Mouse (Mus musculus) layer of hippocampus, postnatal 36 days (tissue): ENCODE data around the gene Mapt. TPM values are rescaled to one million over a fixed set of nuclear protein-coding genes. Genes with fewer than 3 reads are reported as not detected.

ENCODE experiments used
- DNase-seq, 2 experiments: peaks; one replicate each; pipeline ENCODE4 v3.0.0; 2022
- total RNA-seq, 2 experiments: library from RNA; stranded (reverse); gene quantifications; 2 replicates each; pipeline ENCODE4 v1.2.3; 2021

The Mapt gene
- total RNA-seq, 2 experiments from 2014 or later: 310 to 316 TPM

- DNase-seq: peak; percentile 62
Measured at GRCm38 (mm10) chr11:104278222-104278621, 47.0 kb downstream of the Mapt start.

- no peak for DNase-seq
Measured at GRCm38 (mm10) chr11:104279049-104279448, 47.9 kb downstream of the Mapt start.

DNA sequence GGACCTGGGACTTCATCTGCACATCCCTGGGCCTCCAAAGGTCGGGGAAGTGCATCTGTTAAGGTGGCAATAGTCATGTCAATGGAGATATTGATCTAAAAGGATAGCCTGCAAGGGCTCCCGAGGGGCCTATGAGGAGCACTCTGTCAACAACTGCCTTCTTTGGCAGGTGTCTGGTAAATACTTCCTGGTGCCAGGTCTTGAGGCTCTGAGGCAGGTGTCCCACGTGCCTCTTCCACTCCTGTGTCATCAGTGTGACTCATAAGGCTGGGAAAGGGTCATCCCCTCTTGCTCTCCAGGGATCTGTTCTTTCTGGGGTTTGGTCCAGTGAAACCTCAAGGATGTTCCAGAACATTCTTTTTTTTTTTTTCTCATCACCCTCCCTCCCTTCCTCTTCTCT is 48.3 kb downstream of the Mapt start:
- DNase-seq: no peak

GRCm38 (mm10) chr11:104281501-104281900 is 50.3 kb downstream of the Mapt start:
- DNase-seq: no peak

DNA sequence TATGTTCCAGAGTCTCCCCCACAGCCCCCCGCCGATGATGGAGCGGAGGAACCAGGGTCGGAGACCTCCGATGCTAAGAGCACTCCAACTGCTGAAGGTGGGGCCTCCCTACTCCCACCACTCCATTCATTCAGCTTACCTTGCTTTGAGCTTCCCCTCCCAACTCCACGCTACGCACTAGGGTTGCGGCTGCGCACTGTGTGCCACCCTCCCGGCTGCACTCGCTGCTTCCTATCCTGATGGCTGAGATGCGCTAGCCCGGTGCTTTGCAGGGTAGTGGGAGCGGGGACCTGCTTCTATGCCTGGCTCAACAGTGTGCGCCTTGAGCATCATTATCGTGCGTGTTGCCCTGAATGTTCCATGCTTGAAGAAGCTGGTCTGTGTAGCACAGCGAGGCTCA is 55.9 kb downstream of the Mapt start:
- DNase-seq: no peak

- DNase-seq: peak; percentile 46 to 57
Measured at GRCm38 (mm10) chr11:104288835-104289198, 57.6 kb downstream of the Mapt start.

DNA sequence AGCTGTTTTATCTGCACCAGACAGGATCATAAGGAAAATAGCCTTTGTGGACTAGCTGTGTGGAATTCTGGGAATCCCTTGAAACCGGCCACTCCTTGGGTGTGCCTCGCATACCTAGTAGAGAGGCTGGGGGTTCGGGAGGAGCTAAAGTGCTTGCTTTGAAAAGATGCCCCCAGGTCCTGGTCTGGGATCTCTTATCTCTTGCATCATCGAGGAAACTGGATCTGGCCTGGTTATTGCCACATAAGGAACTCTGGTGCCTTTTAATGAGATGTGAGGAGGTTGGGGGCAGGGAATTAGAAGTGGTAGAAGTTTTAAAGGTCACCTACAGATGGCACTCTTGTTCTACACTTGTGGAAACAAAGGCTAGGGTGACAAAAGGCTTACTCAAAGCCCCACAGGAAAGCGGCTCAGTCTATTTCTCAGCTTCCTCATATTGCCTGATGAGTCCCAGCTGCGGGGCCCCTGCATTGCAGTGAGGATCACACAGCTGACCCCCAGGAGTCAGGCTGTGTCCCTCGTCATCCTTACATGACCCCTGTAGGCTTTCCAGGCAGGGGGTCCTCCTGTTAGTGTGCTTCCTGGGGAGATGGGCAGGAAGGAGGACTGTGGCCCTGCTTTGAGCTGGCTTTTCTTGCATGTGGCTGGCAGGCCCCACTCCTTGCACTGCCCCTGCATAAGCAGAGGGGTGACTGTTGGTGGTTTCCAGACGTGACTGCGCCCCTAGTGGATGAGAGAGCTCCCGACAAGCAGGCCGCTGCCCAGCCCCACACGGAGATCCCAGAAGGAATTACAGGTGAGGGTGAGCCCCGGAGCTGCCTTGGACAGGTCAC is 58.2 kb downstream of the Mapt start:
- DNase-seq: peak; percentile 50 to 61

DNA sequence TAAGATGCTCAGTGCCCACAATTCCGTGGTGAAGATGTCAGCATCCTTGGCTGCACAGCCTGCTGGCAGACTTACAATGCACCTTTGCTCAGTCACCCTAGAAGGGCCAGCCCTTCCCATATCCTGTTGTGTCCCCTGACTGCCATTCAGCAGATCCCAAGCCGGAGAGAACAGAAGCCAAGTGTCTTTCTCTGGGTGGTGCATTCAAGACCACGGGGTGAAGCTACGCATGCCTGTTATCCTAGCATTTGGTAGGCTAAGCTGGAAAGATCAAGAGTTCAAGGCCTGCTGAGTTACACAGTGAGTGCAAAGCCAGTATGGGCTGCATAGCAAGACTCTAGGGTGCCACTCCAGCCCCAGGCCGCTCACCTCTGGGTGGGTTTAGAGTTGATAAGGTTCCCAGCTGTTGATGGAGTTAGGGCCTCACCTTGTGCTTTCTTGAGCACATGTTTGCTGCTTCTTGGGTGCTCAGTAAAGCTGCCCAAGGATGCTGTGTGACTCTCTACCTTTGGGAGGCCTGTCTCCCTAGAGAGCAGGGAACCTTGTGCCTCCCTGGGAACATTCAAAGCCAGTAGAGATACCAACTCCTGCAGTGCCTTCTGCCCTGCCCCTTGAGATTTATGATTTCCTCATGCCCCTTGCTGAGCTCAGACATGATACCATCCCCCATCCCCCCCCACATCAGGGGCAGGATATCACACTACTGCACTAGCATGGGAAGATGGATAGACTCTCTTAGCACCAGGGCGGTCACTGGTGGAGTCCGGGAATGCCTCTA is 61.4 kb downstream of the Mapt start:
- DNase-seq: no peak

DNA sequence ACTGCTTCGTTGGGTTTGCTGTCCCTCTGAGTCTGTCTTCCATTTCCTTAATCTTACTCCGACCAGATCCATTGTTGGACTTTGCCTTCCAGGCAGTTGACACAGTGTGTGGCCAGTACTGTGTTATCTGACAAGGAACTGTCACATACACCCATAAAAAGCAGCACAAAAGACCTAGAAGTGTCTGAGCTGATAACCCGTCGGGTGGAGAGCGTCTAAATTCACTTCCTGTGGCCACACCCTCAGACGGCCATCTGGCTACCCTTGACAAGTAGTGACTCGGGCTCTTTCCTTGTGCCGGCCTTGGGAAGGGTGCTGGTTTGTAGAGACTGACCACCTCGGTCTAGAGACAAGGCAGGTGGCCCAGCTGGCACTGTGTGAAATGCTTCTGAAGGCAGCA is 62.1 kb downstream of the Mapt start:
- DNase-seq: no peak

GRCm38 (mm10) chr11:104295145-104295544 is 64.0 kb downstream of the Mapt start:
- no peak for DNase-seq

GRCm38 (mm10) chr11:104295656-104296055 is 64.5 kb downstream of the Mapt start:
- no peak for DNase-seq

DNA sequence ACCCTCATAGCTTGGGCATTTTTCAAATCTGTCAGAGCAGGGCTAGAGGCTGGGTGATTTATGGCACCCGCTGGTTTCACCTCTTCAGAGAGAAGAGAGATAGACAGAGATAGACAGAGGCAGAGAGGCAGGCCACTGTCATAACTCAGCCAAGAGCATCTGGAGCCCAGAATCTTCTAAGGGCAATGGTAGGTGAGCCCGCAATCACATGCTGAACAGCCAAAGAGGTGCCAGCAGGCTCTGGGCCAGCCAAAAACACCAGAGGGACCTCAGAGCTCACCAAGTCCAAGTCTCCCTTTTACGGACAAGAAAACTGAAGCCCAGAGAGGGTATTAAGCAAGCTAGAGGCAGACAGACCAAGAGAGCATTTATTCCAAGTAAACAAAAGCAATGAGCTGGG is 66.5 kb downstream of the Mapt start:
- DNase-seq: no peak

DNA sequence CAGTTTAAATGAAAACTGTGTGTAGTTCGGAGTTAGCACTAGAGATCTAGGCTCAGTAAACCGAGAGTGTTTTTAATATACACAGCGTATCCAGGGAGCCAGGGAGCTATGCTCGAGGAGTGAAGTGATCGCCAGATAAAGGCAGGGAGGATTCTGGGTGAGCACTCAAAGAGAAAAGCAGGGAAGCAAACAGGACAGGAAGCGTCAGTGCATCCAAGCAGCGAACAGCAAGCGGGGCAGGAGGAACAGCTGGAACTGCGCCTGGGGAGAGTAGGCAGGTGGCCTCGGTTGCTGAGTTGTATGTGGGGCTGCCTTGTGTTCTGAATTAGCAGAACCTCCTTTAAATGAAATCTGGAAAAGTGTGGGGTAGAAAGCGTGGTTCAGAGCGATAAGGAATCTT is 71.4 kb downstream of the Mapt start:
- DNase-seq: no peak

- no peak for DNase-seq
Measured at GRCm38 (mm10) chr11:104303088-104303960, 72.1 kb downstream of the Mapt start.

DNA sequence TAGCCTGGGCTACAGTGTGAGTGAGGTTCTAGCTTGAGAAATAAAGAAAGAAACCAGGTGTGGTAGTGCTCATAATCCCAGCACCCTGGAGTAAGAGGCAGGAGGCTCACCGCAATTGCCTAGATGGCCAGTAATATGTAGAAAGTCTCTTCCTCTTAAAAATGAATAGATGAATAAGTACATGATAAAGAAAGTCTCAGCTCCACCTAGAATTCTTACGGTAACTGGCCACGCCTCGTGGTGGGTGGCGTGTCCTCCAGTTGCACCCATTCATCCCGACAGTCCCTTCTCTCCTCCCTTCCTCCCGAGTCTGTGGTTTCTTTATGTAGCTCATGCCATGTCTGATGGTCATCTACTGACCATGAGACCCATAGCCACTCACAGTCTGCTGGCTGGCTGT is 74.5 kb downstream of the Mapt start:
- DNase-seq: no peak

DNA sequence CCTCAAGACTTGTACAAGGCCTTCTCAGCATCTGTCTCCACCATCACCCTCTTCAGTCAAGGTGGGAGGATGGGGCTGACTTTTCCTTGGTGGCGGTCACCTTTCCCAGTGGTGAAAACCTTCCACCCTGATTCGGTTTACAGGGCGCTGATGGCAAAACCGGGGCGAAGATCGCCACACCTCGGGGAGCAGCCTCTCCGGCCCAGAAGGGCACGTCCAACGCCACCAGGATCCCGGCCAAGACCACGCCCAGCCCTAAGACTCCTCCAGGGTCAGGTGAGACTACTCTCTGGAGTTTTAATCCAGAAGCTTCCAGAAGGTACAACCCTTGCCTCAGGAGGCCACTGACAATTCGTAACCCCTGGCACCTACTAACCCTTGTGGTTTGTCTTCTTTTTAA is 75.3 kb downstream of the Mapt start:
- DNase-seq: no peak

DNA sequence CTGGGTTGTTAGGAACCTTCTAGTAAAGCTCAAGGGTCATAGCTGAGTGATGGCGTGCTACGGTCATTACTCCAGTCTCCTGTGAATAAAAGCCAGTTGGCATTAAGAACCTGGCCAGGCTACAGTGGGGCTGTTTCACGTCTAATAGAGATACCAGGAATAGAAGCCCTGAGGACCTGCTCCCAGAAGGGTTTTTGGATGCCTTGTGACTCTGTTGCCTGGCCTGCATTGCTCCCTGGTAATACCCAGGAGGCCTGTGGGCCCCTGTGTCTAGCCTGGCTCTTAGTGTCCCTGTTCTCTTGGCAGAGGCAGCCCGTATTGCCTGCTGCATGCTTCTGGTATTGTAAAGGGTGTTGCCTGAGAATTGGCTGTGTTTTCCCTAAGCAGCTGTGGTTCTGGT is 75.9 kb downstream of the Mapt start:
- DNase-seq: no peak

DNA sequence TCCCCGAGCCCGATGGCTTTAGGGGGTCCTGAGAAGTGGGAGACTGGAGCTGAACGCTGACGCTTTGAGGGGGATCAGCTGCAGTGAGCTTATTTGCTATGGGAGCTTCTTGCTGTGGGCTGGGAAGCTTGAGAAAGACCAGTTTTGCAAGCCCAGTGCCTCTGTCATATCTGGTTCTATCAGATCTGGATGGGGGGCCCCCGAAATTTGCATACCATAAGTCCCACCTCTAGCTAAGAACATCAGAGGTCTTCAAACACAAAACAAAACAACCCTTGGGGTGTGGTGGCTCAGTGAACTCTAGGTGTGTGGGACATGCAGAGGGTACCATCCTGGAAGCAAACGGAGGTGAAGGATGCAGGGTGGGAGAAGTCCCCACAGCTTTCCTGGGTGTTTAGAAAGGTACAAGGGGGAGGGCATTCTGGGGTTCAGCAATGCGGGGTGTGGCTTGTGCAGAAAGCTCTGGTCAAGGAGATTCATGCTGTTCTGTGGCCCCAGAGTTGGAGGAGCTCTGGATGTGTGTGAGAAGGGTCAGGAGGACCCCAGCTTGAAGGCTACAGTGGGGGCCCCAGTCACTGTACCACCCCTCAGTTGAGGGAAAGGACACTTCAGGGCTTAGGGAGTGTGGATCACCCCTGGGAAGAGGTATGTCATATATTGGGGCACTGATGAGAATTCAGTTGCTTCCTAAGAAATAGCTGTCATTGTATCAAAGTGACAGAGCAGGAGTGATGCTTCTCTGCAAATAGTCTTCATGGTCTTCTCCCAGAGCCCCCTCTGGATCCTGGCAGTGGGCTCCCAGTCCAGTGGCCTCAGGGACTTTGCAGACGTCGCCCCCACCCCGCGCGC is 78.4 kb downstream of the Mapt start:
- DNase-seq: no peak

DNA sequence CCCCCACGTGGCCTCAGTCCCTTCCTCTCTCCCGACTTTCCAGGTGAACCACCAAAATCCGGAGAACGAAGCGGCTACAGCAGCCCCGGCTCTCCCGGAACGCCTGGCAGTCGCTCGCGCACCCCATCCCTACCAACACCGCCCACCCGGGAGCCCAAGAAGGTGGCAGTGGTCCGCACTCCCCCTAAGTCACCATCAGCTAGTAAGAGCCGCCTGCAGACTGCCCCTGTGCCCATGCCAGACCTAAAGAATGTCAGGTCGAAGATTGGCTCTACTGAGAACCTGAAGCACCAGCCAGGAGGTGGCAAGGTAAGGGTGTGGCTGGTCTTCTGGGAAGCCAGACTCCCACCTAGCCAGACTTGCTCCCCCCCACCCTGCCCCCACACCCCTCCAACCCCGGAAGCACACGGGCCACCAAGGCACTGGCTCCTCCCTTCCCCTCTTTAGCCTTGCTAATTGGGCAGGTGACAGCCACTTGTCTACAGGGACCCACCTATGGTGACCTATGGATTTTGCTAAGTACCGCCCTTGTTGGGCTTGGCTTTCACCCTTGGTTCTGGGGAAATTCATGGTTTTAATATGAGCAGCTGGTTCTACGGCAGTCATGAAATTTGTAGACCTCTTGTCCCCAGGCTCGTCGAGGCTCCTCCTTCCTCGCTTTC is 79.2 kb downstream of the Mapt start:
- no peak for DNase-seq

GRCm38 (mm10) chr11:104311643-104312042 is 80.5 kb downstream of the Mapt start:
- no peak for DNase-seq

- DNase-seq: peak; percentile 59 to 76
Measured at GRCm38 (mm10) chr11:104315703-104316102, 84.5 kb downstream of the Mapt start.
